Mouse (Mus musculus): ENCODE measurements at regions not wholly inside any gene's neighbourhood (a gene's known extent, or its start where the extent isn't known, plus 50 kb on each side); places are given as distances from the start of the nearest gene placed in this dataset.

DNA sequence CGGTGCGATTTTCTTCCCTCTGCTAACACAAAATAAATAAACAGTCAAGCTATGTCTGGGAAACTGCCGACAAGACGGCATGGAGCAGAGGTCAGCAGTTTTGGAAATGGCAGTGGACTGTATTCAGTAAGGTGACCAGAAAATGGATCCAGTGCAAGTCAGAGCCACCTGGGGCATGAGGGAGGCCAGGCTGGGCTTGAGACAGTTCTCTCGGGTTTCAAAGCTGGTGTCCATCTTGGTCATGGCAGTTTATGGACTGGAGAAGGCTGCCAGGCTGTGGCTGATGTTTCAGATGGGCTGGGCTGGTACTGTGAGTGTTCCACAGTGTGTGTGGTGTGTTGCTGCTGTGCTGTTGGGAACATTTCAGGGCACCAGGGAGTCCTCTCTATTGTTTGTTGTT, 143.6 kb downstream of the Dmrta2 start:
- TF ChIP-seq POLR2A (IDR thresholded peaks at IDR 0.05; ENCODE audit: control insufficient read depth, extremely low read depth, insufficient read depth, low read length, poor library complexity): no peak
- TF ChIP-seq CTCF (IDR thresholded peaks at IDR 0.05; ENCODE audit: borderline replicate concordance, control insufficient read depth, extremely low read depth, insufficient read depth, low read length, poor library complexity): no peak

Measured in thymus, adult 2 months (tissue).